Mouse (Mus musculus) urinary bladder, adult 2 months (tissue): Measurements from ENCODE around the gene Gdnf. TPM values are rescaled to one million over a fixed set of nuclear protein-coding genes. Genes with fewer than 3 reads are reported as not detected.

Experiments
- DNase-seq: peaks from one replicate; pipeline ENCODE4 v3.0.0; 2022; ENCODE audit warnings: low spot score
- polyA plus RNA-seq: library from polyadenylated mRNA; depleted of rRNA; stranded (reverse); fragments of >200 nt; gene quantifications from 2 replicates; pipeline ENCODE4 v1.2.3, GENCODE M21; 2012

The Gdnf gene
- polyA plus RNA-seq, 1 experiment, result 0.30 TPM

DNA sequence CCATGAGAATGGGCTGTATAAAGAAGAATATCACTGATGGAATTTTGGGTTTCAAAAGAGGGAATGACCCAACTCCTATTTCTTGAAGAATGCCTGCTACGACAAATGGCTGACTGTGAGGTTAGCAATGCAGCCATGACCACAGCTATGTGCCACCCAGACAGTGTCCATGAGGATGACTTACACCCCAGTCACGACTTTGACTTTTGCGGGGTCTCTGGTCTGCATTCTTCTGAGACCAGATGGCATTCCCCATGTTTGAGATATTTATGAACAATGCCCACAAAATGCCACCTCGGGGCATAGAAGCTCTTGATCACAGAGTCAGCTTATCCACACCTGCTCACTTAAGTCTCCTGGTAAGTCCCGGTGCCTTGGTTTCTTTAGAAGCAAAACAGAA lies 52.2 kb downstream of the Gdnf start:
- DNase-seq, result no peak

DNA sequence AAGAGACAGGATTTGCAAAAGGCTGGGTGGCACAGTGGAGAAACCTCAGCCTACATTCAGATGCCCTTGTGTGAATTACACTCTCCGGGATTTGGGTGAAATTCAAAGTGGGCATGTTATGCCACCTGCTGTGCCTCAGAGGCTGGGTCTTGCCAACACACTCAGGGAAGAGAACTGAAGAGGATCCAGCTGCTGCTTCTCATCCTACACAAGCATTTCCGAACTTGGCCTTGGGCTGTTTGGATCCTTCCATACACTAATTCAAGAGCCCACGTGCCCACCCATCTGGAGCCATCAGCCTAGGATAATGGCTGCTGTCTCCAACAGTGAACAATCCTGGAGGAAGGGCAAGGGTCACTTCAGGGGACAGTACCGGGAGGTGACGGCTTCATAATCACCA lies 52.7 kb downstream of the Gdnf start:
- no peak for DNase-seq

DNA sequence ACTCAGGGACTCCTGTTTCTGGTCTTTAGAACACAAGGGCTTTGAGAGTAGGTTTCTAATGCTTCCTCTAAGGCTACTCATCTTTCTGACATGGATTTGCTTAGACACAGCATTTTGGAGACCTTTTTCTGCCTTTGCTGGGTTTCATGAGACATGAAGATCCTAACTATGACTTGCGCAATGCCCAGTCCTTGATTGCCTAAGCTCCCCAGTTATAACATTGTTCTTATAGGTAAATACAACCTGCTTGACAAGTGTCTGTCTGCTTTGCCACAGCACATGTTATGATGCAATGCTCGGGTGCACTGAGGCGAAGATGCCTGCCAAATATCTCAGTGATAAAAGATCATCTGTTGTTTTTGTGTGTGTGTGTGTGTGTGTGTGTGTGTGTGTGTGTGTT lies 54.7 kb downstream of the Gdnf start:
- no peak for DNase-seq

DNA sequence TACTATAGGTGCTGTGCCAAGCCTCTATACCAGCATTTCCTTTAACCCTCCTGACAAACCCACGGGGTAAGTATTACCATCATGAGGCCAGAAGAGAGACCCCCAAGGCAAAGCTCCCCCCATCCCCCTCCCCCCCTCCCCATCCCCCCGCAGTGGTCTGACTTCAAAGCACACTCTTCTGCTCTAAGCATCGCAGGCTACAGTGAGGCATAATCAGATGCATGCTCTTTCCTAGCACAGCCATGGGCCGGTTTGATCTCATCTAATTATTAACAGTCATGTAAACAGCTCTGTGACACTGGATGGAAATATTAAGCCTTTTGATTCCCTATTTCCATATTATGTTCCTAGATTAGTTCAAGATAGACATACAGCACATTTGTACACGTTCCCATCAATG lies 61.8 kb downstream of the Gdnf start:
- no peak for DNase-seq

DNA sequence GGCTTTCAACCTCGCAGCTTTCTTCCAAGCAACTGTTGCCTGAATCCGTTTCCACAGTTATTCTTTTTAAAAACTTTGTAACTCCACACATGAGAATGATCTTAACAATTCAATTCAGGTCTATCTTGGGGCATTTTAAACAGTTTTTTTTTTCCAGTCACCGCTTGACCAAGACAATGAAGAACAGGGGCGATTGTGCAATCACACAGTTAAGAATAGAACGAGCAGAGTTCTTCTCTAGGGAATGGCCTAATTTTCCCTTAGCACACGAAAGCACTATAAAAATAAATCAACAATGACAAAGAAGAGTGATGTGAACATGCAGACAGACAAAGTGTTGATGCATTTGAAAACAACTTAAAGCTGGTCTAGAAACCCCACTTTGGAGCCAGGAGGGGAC lies 65.2 kb downstream of the Gdnf start:
- DNase-seq, result no peak

DNA sequence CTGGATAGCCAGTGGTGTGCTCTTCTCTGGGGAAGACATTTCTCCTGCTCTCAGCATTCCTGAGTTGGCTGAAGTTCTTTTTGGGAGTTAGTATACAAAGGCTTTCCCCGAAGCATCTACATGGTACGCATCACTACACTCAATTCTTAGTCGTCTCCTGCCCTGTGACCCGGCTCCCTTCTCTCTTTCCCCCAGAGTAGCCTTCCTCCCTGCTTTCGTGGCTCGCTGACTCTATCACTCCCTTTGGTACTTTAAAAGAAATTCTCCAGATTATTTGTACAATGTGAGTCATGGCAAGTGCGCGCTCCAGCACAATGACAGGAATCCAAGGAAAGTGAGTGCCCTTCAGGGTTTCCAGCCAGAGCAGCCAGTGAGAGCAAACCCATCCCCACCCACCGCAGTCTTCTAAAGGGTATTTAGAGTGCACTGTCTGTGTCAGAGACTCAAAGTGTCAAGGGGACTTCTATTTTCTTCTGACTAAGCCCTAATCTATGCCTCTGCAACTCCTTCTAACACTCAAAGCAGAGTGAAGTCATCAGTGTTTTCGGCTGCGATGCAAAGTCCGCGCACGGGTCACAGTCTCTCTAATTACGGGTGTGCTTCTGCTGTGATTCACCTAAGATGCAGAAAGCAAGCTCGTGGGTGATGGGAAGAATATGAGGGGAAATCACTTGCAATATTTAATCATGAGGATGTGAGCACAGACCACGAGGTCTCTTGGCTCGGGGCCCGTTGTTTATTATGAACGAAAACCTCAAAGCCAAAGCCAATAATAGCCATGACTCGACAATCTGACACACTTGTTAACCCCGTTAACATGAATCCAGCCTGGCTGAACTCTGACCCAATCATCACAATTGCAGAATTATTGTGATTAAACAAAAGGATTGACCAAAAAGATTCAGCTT lies 67.2 kb downstream of the Gdnf start:
- no peak for DNase-seq

DNA sequence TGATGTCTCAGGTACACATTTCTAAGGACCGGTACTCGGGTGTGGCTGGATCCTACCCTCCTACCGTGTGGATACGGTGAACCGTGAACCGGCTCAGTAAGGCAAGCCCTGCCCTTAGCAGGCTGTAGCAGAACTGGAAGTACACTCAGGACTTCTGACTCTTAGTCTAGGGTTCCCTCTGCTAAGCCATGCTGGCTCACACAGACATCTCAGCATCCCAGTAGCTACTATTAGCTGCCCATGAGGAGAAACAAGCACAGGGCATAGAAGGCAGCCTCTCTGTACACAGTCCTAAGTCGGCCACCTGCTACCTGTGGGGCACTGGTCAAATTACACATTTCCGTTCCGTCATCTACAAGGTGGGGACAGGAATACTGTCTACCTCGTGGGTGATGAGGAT lies 68.2 kb downstream of the Gdnf start:
- DNase-seq, result no peak

DNA sequence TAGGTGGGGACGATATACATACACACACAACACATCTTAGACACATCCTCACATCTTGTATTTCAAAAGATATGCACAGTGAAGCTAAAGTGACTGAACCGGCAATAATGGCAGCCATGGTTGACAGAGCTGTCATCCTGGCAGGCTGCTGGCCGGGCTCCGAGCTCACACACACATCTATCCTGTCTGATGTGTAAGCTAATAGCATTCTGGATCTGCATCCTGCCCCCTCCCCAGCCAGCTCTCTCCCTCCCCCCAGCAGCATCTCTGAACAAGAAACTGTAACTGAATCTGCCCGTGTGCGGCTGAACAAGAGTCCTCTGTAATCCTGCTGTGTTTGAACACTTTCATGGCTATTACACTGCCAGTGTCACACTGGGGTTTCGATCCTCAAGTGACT lies 69.3 kb downstream of the Gdnf start:
- no peak for DNase-seq

DNA sequence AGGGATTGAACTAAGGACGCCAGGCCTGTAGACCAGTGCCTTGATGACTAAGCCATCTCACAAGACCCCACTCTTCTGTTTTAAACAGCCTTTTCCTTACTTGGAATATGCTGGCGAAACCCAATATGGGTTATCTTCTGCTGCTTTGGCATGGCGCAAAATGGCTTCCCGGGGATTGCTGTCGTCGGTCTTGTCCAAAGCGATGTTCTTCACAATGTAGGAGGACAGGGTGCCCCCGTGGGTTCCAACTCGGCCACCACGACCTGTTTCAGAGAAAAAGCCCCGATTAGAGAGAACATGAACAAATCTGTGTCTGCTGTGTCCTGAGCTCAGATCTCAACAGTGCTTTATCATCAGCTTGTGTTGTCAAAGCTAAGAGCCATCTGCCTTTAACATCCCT lies 73.5 kb downstream of the Gdnf start:
- no peak for DNase-seq

DNA sequence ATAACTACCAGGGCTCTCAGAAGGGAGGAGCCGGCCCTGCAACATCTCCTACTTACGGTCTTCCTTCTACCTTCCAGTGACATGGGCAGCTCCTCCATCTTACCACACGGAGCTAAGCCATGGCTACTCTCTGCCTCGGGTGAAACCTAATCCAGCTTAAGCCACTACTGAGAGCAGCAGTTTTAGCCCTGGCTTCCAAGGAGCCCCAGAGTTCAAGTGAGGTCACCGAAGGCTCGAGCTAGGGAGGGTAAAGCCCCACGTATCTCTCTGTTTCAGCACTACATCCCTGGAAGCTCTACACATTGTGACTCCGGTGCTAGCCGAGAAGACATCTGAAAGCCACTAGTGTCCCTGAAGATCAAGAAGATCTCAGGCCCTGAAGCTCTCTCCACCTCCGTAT lies 74.5 kb downstream of the Gdnf start:
- DNase-seq, result no peak

DNA sequence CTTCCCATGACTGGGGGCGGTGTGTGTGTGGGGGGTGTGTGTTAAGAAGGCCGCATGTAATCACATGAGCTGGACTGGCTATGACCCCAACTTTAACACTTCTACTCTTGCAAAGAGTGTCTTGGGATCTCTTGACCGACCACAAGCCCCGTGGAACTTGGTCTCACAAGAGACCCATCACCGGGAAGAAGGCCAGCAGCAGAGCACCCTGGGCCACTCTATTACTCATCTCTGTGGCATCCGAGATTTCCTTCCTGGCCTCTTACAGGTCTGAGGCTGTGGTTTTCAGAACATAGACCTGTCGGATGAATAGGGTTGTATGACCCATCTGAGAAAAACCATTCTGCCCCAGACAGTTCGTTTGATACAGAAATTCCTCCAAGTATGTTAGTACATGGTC lies 75.9 kb downstream of the Gdnf start:
- no peak for DNase-seq
